Mouse (Mus musculus): ENCODE measurements at regions not wholly inside any gene's neighbourhood (a gene's known extent, or its start where the extent isn't known, plus 50 kb on each side); places are given as distances from the start of the nearest gene placed in this dataset.
"Not testable (repeated sequence)": the region's sequence is repeated elsewhere in the genome, so short reads cannot be mapped to it uniquely, and the experiment has no call there.

DNA sequence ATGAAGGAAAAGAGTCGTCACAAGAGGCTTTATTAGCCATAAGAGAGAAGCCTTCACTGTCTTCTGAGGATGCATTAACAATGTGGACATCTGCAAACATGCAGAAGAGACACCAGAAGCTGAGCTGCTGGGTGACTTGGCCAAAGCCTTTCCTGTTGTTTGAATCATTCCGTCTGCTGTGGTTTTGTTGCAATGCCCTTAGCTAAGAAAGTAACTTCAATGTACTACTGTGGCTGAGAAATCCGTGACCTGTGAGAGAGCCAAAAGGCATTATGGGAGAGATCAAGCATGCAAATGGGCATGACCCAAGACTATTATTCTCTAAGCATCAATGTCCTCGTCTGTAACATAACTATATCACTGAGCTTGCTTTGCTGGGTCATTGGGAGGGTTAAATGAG lies 132.7 kb upstream of the Mon1b start:
- no peak for ATAC-seq
- no peak overlapping the region for H3K9ac ChIP-seq (ENCODE audit: low read depth, low read length)
- H3K36me3 ChIP-seq (ENCODE audit: control insufficient read depth, insufficient read depth, low read length): no peaks in the 10 kb centered on the region
- no peak overlapping the region for H3K4me2 ChIP-seq (ENCODE audit: low read length)
- H3K9me3 ChIP-seq (replicated peaks; ENCODE audit: control insufficient read depth, low read length, poor library complexity, severe bottlenecking): no peaks in the 10 kb centered on the region
- no peaks in the 10 kb centered on the region for H3K27me3 ChIP-seq (ENCODE audit: control insufficient read depth, insufficient read depth, low read depth, low read length)
- H3K4me3 ChIP-seq (ENCODE audit: low read depth, low read length): no peak overlapping the region
- no peak overlapping the region for H3K27ac ChIP-seq (ENCODE audit: low read length)
- 59% methylated on average over 4 of the region's 4 CpGs for WGBS
- no peaks in the 10 kb centered on the region for H3K4me1 ChIP-seq (ENCODE audit: control insufficient read depth, insufficient read depth, low read length)

DNA sequence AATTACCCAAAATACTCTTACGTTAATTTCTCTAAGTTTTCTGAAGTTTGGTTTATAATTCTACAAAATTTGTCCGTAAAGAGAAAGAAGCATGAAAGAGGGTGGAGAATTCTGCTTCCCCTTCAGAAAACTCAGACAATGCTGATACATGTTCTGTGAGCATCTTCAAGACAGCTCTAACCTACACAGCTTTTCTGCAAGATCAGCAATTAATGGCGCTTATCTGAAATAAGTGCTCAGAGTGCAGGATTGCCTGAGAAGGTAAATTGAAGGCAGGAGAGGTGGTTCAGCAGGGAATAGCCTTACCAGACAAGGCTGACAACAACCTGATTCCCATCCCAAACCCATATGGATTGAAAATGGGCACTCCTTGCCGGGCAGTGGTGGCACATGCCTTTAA lies 122.5 kb upstream of the Mon1b start:
- Histone ChIP-seq H3K36me3 (ENCODE audit: control insufficient read depth, insufficient read depth, low read length) (no peaks in the 10 kb centered on the region), H3K9me3 (replicated peaks; ENCODE audit: control insufficient read depth, low read length, poor library complexity, severe bottlenecking) (no peaks in the 10 kb centered on the region), H3K9ac (ENCODE audit: low read depth, low read length) (no peak overlapping the region), H3K27me3 (ENCODE audit: control insufficient read depth, insufficient read depth, low read depth, low read length) (no peaks in the 10 kb centered on the region), H3K4me2 (ENCODE audit: low read length) (no peak overlapping the region), H3K4me1 (ENCODE audit: control insufficient read depth, insufficient read depth, low read length) (no peaks in the 10 kb centered on the region), H3K4me3 (ENCODE audit: low read depth, low read length) (no peak overlapping the region), H3K27ac (ENCODE audit: low read length) (no peak overlapping the region)
- ATAC-seq: no peak
- WGBS: 95% methylated on average over 4 of the region's 4 CpGs

DNA sequence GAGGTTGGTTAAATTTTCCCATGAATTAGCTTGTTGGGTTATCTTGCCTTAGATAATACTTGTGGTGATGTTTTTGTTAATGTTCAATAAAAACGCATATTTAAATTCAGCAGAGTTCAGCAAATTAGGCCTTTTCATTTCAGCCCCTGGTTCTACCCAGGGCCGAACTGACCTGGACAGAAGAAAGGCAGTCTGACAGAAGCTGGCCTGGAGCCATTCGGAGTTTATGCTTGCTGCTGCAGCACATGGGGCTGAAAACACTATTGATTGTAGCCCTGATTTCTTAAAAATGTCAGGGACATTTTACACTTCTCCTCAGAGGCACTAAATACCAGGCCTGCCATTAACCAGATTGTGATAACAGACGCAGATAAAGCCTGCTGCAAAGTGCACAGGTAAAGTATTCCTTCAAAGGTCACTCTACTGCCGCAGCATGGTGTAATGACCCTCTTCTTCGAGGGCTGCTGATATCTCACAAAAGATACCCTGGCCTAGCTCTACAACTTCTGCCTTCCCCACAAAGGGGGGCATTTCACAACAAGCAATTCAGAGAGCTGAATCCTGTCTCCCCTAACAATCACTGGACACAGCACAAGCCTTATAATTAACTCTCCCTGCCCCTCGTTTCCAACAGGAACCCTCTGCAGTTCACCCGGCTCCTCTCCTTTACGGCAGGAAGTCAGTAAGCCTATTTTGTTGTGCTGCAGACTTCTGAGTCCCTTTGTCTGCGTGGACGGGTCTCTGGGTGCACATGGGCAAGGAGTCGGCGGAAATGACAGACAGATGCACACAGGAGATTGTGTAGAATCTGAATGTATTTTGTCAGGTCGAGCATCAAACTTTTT lies 121.3 kb upstream of the Mon1b start:
- ATAC-seq: no peak
- no peak overlapping the region for H3K4me3 ChIP-seq (ENCODE audit: low read depth, low read length)
- no peaks in the 10 kb centered on the region for H3K9me3 ChIP-seq (replicated peaks; ENCODE audit: control insufficient read depth, low read length, poor library complexity, severe bottlenecking)
- no peak overlapping the region for H3K9ac ChIP-seq (ENCODE audit: low read depth, low read length)
- H3K4me2 ChIP-seq (ENCODE audit: low read length): no peak overlapping the region
- H3K36me3 ChIP-seq (ENCODE audit: control insufficient read depth, insufficient read depth, low read length): no peaks in the 10 kb centered on the region
- no peak overlapping the region for H3K27ac ChIP-seq (ENCODE audit: low read length)
- 50% methylated on average over 14 of the region's 14 CpGs for WGBS
- H3K4me1 ChIP-seq (ENCODE audit: control insufficient read depth, insufficient read depth, low read length): no peaks in the 10 kb centered on the region
- H3K27me3 ChIP-seq (ENCODE audit: control insufficient read depth, insufficient read depth, low read depth, low read length): no peaks in the 10 kb centered on the region

- H3K27me3 ChIP-seq (ENCODE audit: control insufficient read depth, insufficient read depth, low read depth, low read length); H3K36me3 ChIP-seq (ENCODE audit: control insufficient read depth, insufficient read depth, low read length); H3K9ac ChIP-seq (ENCODE audit: low read depth, low read length); H3K9me3 ChIP-seq (replicated peaks; ENCODE audit: control insufficient read depth, low read length, poor library complexity, severe bottlenecking); H3K4me3 ChIP-seq (ENCODE audit: low read depth, low read length); H3K4me1 ChIP-seq (ENCODE audit: control insufficient read depth, insufficient read depth, low read length); H3K4me2 ChIP-seq (ENCODE audit: low read length); H3K27ac ChIP-seq (ENCODE audit: low read length); ATAC-seq: not testable (repeated sequence)
- WGBS: 69% methylated on average over 4 of the region's 4 CpGs
These were observed 120.5 kb upstream of the Mon1b start for GRCm38 (mm10) chr8:113514731-113515375.

DNA sequence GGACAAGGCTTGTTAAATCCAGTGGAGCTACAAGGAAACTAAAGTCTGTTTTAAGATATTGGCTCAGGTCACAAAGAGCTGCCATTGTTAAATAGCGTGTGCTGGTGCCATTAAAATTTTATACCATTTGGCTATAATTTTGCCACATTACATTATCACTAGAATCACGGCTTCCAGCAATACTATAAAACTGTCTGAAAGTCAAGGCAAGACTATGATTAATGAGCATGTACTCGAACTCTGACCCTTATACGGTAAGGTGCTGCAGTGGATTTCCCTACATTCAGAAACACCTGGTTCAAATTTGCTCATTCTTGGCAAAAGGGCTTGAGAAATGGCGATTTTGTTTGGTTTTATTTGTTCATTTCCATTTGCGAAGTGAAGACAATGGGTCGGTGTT lies 119.2 kb upstream of the Mon1b start:
- no peak for ATAC-seq
- no peaks in the 10 kb centered on the region for H3K36me3 ChIP-seq (ENCODE audit: control insufficient read depth, insufficient read depth, low read length)

DNA sequence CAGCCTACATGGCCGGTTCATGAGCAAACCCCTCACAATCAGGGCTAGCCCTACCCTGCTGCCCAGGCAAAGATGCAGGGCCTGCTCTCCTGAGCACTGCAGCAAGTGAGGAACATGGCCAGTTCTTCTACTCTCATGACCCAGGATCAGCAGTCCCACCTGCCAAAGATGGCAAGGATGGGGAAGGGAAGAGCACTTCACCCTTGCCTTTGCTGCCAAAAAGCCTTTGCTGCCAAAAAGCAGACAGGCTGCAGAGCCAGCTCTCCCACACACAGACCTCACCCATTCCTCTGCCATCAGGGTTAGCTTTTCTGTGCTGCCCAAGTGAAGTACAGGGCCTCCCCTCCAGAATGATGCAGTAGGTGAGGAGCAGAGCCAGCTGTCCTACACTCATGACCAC lies 117.5 kb upstream of the Mon1b start:
- Histone ChIP-seq H3K36me3 (ENCODE audit: control insufficient read depth, insufficient read depth, low read length) (no peaks in the 10 kb centered on the region), H3K9ac (ENCODE audit: low read depth, low read length) (no peak overlapping the region), H3K27me3 (ENCODE audit: control insufficient read depth, insufficient read depth, low read depth, low read length) (no peaks in the 10 kb centered on the region), H3K9me3 (replicated peaks; ENCODE audit: control insufficient read depth, low read length, poor library complexity, severe bottlenecking) (no peaks in the 10 kb centered on the region), H3K4me2 (ENCODE audit: low read length) (no peak overlapping the region), H3K27ac (ENCODE audit: low read length) (no peak overlapping the region), H3K4me3 (ENCODE audit: low read depth, low read length) (no peak overlapping the region), H3K4me1 (ENCODE audit: control insufficient read depth, insufficient read depth, low read length) (no peaks in the 10 kb centered on the region)
- whole genome bisulfite sequencing: 100% methylated on average over 1 of the region's 1 CpGs
- no peak for ATAC-seq

More for the DNA sequence above, 119.2 kb upstream of the Mon1b start:
- 91% methylated on average over 7 of the region's 7 CpGs for WGBS
- Histone ChIP-seq H3K4me2 (ENCODE audit: low read length) (no peak overlapping the region), H3K4me3 (ENCODE audit: low read depth, low read length) (no peak overlapping the region), H3K9ac (ENCODE audit: low read depth, low read length) (no peak overlapping the region), H3K27me3 (ENCODE audit: control insufficient read depth, insufficient read depth, low read depth, low read length) (no peaks in the 10 kb centered on the region), H3K4me1 (ENCODE audit: control insufficient read depth, insufficient read depth, low read length) (no peaks in the 10 kb centered on the region), H3K9me3 (replicated peaks; ENCODE audit: control insufficient read depth, low read length, poor library complexity, severe bottlenecking) (no peaks in the 10 kb centered on the region), H3K27ac (ENCODE audit: low read length) (no peak overlapping the region)

DNA sequence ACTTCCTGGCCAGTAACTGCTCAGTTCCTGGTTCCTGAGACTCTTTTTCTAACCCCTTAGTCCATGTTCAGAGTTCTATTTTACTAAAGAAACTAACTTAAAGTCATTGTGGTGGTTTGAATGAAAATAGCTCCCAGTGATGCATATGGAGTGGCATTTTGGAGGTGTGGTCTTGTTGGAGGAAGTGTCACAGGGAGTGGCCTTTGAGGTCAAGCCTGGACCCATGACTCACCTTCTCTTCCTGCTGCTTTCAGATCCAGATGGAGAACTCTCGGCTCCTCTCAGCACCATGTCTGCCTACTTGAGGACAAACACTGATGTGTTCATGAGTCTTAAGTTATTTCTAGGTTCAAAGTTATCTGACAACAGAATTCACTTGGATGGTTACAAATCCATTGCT lies 111.8 kb upstream of the Mon1b start:
- Histone ChIP-seq H3K27ac (ENCODE audit: low read length) (no peak overlapping the region), H3K9ac (ENCODE audit: low read depth, low read length) (no peak overlapping the region), H3K4me2 (ENCODE audit: low read length) (no peak overlapping the region), H3K36me3 (ENCODE audit: control insufficient read depth, insufficient read depth, low read length) (no peaks in the 10 kb centered on the region), H3K9me3 (replicated peaks; ENCODE audit: control insufficient read depth, low read length, poor library complexity, severe bottlenecking) (no peaks in the 10 kb centered on the region), H3K4me3 (ENCODE audit: low read depth, low read length) (no peak overlapping the region), H3K27me3 (ENCODE audit: control insufficient read depth, insufficient read depth, low read depth, low read length) (no peaks in the 10 kb centered on the region), H3K4me1 (ENCODE audit: control insufficient read depth, insufficient read depth, low read length) (no peaks in the 10 kb centered on the region)
- 77% methylated on average over 1 of the region's 1 CpGs for WGBS
- no peak for ATAC-seq

DNA sequence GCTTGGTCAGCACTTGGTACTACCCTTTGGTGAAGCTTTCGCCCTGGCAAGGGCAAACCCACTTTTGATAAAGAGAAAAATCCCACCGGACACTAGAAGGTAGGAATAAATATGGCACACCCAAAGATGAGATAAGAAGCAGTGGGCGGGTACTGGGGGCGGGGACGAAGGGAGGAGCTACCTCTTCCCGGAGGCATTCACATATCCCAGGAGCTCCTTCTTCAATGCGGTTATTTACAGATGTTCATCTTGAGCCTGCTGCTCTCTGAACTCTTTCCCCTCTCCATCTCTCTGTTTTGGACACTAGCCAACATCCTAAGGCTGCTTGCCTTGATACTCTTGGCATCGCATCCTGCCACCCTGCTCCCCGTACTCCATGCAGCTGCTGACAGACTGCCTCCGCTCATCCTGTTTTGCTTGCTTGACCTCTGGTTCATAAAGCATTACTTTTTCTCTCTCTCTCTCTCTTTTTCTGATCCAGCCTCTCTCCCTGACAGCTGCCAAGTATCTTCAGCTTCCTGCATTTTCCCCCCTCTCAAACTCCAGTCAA lies 104.2 kb upstream of the Mon1b start:
- no peaks in the 10 kb centered on the region for H3K9me3 ChIP-seq (replicated peaks; ENCODE audit: control insufficient read depth, low read length, poor library complexity, severe bottlenecking)
- H3K36me3 ChIP-seq (ENCODE audit: control insufficient read depth, insufficient read depth, low read length): no peaks in the 10 kb centered on the region
- H3K4me1 ChIP-seq (ENCODE audit: control insufficient read depth, insufficient read depth, low read length): 0 out of 2 replicates have a peak, but pooled peaks cover 3% of the 10 kb centered on the region
- H3K4me3 ChIP-seq (ENCODE audit: low read depth, low read length): no peak overlapping the region
- ATAC-seq: no peak
- no peaks in the 10 kb centered on the region for H3K27me3 ChIP-seq (ENCODE audit: control insufficient read depth, insufficient read depth, low read depth, low read length)
- WGBS: 70% methylated on average over 10 of the region's 10 CpGs
- no peak overlapping the region for H3K27ac ChIP-seq (ENCODE audit: low read length)
- H3K9ac ChIP-seq (ENCODE audit: low read depth, low read length): no peak overlapping the region
- H3K4me2 ChIP-seq (ENCODE audit: low read length): no peak overlapping the region

GRCm38 (mm10) chr8:113532881-113533280 lies 102.5 kb upstream of the Mon1b start:
- WGBS: 46% methylated on average over 4 of the region's 4 CpGs
- no peak for ATAC-seq
- no peaks in the 10 kb centered on the region for H3K9me3 ChIP-seq (replicated peaks; ENCODE audit: control insufficient read depth, low read length, poor library complexity, severe bottlenecking)

More at GRCm38 (mm10) chr8:113532881-113533280, 102.5 kb upstream of the Mon1b start:
- Histone ChIP-seq H3K9ac (ENCODE audit: low read depth, low read length) (no peak overlapping the region), H3K27ac (ENCODE audit: low read length) (no peak overlapping the region), H3K27me3 (ENCODE audit: control insufficient read depth, insufficient read depth, low read depth, low read length) (no peaks in the 10 kb centered on the region), H3K4me2 (ENCODE audit: low read length) (no peak overlapping the region), H3K4me1 (ENCODE audit: control insufficient read depth, insufficient read depth, low read length) (0 out of 2 replicates have a peak, but pooled peaks cover 3% of the 10 kb centered on the region), H3K4me3 (ENCODE audit: low read depth, low read length) (no peak overlapping the region), H3K36me3 (ENCODE audit: control insufficient read depth, insufficient read depth, low read length) (no peaks in the 10 kb centered on the region)

All from midbrain, embryonic 16.5 days (tissue).